ENCODE assay signal across 11 mouse cellular contexts in genomic region chr17:24108896-24109295, GRCm38 (mm10). TPM values are rescaled to one million over a fixed set of nuclear protein-coding genes. Genes with fewer than 3 reads are reported as not detected.
A peak's percentile ranks its signal among the peaks of the same experiment; 100 is the strongest.
DNase-seq lines count a peak whose midpoint lies in the region; TF ChIP-seq lines count a peak whose summit lies in the region.
"Had no signal": no experiment of that assay in that cellular context is flagged by ENCODE, and none has a peak within 500 bp of the region (broad histone marks: within the 10 kb centered on the region; RNA-seq: fewer than 3 reads in every experiment).

No protein-coding gene starts in this region.

- DNase-seq in heart, adult 2 months = peak in 1 of 2 experiments; percentile 37
- no peak for DNase-seq in heart, postnatal 14 days
- DNase-seq in cerebellum, adult 9-10 months = peak; percentile 73
- DNase-seq in gonadal fat pad, adult 2 months (ENCODE audit: low read depth) = peak; percentile 42
- no peak for DNase-seq in lung, postnatal 14 days
- no peak for DNase-seq in spleen, postnatal 36 days (ENCODE audit: low spot score in 2 of 2)
- no peak for DNase-seq in kidney, postnatal 25 days
- DNase-seq: thymus, adult 18-20 months had no signal

- intact Hi-C loops in heart, adult 2 months (cut with DNase I) = no loop called here
- intact Hi-C loops in heart, postnatal 14 days (cut with DNase I) = no loop called here

- TF ChIP-seq CTCF in heart, adult 2 months (IDR thresholded peaks at IDR 0.05) = no peak
- no peak for TF ChIP-seq CTCF in olfactory bulb, adult 2 months (IDR thresholded peaks at IDR 0.05; ENCODE audit: insufficient read depth, low read depth, low read length)

- WGBS in heart, adult 2 months = 15% methylated on average over 1 of the region's 1 CpGs
- WGBS in olfactory bulb, adult 2 months = 47% methylated on average over 1 of the region's 1 CpGs

- H3K79me2 ChIP-seq in heart, adult 2 months (replicated peaks; ENCODE audit: control insufficient read depth, insufficient read depth, low read length) = no peaks in the 10 kb centered on the region; the same call in none of the 2 replicates

- no peak for TF ChIP-seq POLR2A in heart, adult 2 months (IDR thresholded peaks at IDR 0.05; ENCODE audit: insufficient read depth, low read depth, low read length)
- no peak for TF ChIP-seq POLR2A in olfactory bulb, adult 2 months (IDR thresholded peaks at IDR 0.05; ENCODE audit: insufficient read depth, low read depth, low read length)

- peaks cover 12% of the 10 kb centered on the region for H3K36me3 ChIP-seq in heart, adult 2 months (ENCODE audit: control insufficient read depth, insufficient read depth, low read length)

- no peak overlapping the region for H3K4me3 ChIP-seq in heart, adult 2 months
- no peak overlapping the region for H3K4me3 ChIP-seq in olfactory bulb, adult 2 months (ENCODE audit: insufficient read depth, low read depth, low read length)
- H3K4me3 ChIP-seq: liver, embryonic 15.5 days; midbrain, embryonic 13.5 days had no signal

- TF ChIP-seq EP300 in heart, adult 2 months (IDR thresholded peaks at IDR 0.05; ENCODE audit: insufficient read depth, low read depth, low read length) = no peak

- H3K4me1 ChIP-seq in heart, adult 2 months (ENCODE audit: control insufficient read depth, insufficient read depth, low read length) = peaks cover 3% of the 10 kb centered on the region
- peaks cover 3% of the 10 kb centered on the region; the same call in 1 of the 2 replicates for H3K4me1 ChIP-seq in olfactory bulb, adult 2 months (ENCODE audit: control insufficient read depth, insufficient read depth, low read length)
- H3K4me1 ChIP-seq: liver, embryonic 15.5 days; midbrain, embryonic 13.5 days had no signal

- peak overlapping the region; percentile 59 for H3K27ac ChIP-seq in heart, adult 2 months
- H3K27ac ChIP-seq in olfactory bulb, adult 2 months (ENCODE audit: insufficient read depth, low read depth, low read length) = 0 out of 2 replicates have a peak overlapping the region, but pooled peaks have one; percentile 51
- H3K27ac ChIP-seq: liver, embryonic 15.5 days; midbrain, embryonic 13.5 days had no signal

- no peak overlapping the region for H3K9ac ChIP-seq in heart, adult 2 months (ENCODE audit: low read depth, low read length)
- H3K9ac ChIP-seq: liver, embryonic 15.5 days; midbrain, embryonic 13.5 days had no signal

- H3K27me3 ChIP-seq in heart, adult 2 months (ENCODE audit: control insufficient read depth, insufficient read depth, low read length) = no peaks in the 10 kb centered on the region
- H3K27me3 ChIP-seq: liver, embryonic 15.5 days; midbrain, embryonic 13.5 days had no signal

RNA-seq across cellular contexts. Expression of gene Kctd5, which starts 35.6 kb away (rescaled TPM):
- 1 to 10 TPM; 8.4 to 9.1 TPM for total RNA-seq in heart, adult 2 months (2021)
- 9.8 and 12.8 TPM in 2 replicates for polyA plus RNA-seq in heart, adult 2 months (2012; rRNA removed)
- 10 to 100 TPM; 14.4 to 14.6 TPM for total RNA-seq in heart, postnatal 14 days (2021)
- polyA plus RNA-seq in gonadal fat pad, adult 2 months (2012; rRNA removed) = 23.0 and 27.2 TPM in 2 replicates
- polyA plus RNA-seq in olfactory bulb, adult 2 months (2012; ENCODE audit: insufficient read depth, insufficient read length, low replicate concordance, missing spikeins) = not detected in 2 replicates

RNA-seq across cellular contexts. Expression of gene Pdpk1, which starts 41.8 kb away (rescaled TPM):
- total RNA-seq in heart, adult 2 months (2021) = 10 to 100 TPM; 42.5 to 49.1 TPM
- 10.4 and 20.6 TPM in 2 replicates for polyA plus RNA-seq in heart, adult 2 months (2012; rRNA removed)
- 10 to 100 TPM; 46.2 to 47.8 TPM for total RNA-seq in heart, postnatal 14 days (2021)
- 23.8 and 25.8 TPM in 2 replicates for polyA plus RNA-seq in gonadal fat pad, adult 2 months (2012; rRNA removed)
- polyA plus RNA-seq in olfactory bulb, adult 2 months (2012; ENCODE audit: insufficient read depth, insufficient read length, low replicate concordance, missing spikeins) = not detected in 2 replicates

RNA-seq across cellular contexts. Expression of gene Amdhd2, which starts 54.7 kb away (rescaled TPM):
- total RNA-seq in heart, adult 2 months (2021) = 10 to 100 TPM in 1 of 2 experiments, 1 to 10 TPM in 1; 9.0 to 10.2 TPM
- polyA plus RNA-seq in heart, adult 2 months (2012; rRNA removed) = 11.5 and 17.7 TPM in 2 replicates
- total RNA-seq in heart, postnatal 14 days (2021) = 10 to 100 TPM; 12.2 to 12.7 TPM
- polyA plus RNA-seq in gonadal fat pad, adult 2 months (2012; rRNA removed) = 37.6 and 41.4 TPM in 2 replicates
- not detected in 2 replicates for polyA plus RNA-seq in olfactory bulb, adult 2 months (2012; ENCODE audit: insufficient read depth, insufficient read length, low replicate concordance, missing spikeins)

Comparison
In these comparisons a context has a peak if more than half of its experiments do, and no peak if none do; other contexts are left out.
1. DNase-seq: peak in cerebellum, adult 9-10 months (single experiment) and gonadal fat pad, adult 2 months (single experiment); none in heart, postnatal 14 days (0 of 2), lung, postnatal 14 days (single experiment), spleen, postnatal 36 days (0 of 2) and kidney, postnatal 25 days (0 of 2).